Mouse (Mus musculus): ENCODE results near the gene Lhpp. TPM values are rescaled to one million over a fixed set of nuclear protein-coding genes. Genes with fewer than 3 reads are reported as not detected.
A peak's percentile ranks its signal among the peaks of the same experiment; 100 is the strongest.

Lhpp gene
- polyA plus RNA-seq, 1 experiment from 2014 or later: 47.8 TPM

GRCm38 (mm10) chr7:132742912-132743311, 132.5 kb downstream of the Lhpp start:
- no peak overlapping the region for H3K4me2 ChIP-seq (ENCODE audit: low read depth, low read length)
- H3K27me3 ChIP-seq (replicated peaks; ENCODE audit: control insufficient read depth, insufficient read depth, low read length): no peaks in the 10 kb centered on the region
- H3K27ac ChIP-seq (ENCODE audit: low read length): no peak overlapping the region
- H3K9me3 ChIP-seq (ENCODE audit: control insufficient read depth, low read length): no peaks in the 10 kb centered on the region
- WGBS: 79% methylated on average over 5 of the region's 5 CpGs
- no peak overlapping the region for H3K9ac ChIP-seq (ENCODE audit: low read depth, low read length)
- no peak for ATAC-seq
- H3K4me3 ChIP-seq (ENCODE audit: low read length): no peak overlapping the region
- no peaks in the 10 kb centered on the region for H3K36me3 ChIP-seq (ENCODE audit: control insufficient read depth, insufficient read depth, low read length)
- H3K4me1 ChIP-seq (ENCODE audit: control insufficient read depth, insufficient read depth, low read length): peaks cover 9% of the 10 kb centered on the region; the same call in 1 of the 2 replicates

GRCm38 (mm10) chr7:132747096-132747495, 136.7 kb downstream of the Lhpp start:
- WGBS: 85% methylated on average over 6 of the region's 6 CpGs
- no peak for ATAC-seq
- Histone ChIP-seq H3K36me3 (ENCODE audit: control insufficient read depth, insufficient read depth, low read length) (peaks cover 7% of the 10 kb centered on the region), H3K9me3 (ENCODE audit: control insufficient read depth, low read length) (no peaks in the 10 kb centered on the region), H3K27me3 (replicated peaks; ENCODE audit: control insufficient read depth, insufficient read depth, low read length) (no peaks in the 10 kb centered on the region), H3K4me3 (ENCODE audit: low read length) (no peak overlapping the region), H3K4me1 (ENCODE audit: control insufficient read depth, insufficient read depth, low read length) (peaks cover 10% of the 10 kb centered on the region; the same call in 1 of the 2 replicates), H3K4me2 (ENCODE audit: low read depth, low read length) (no peak overlapping the region), H3K27ac (ENCODE audit: low read length) (no peak overlapping the region), H3K9ac (ENCODE audit: low read depth, low read length) (no peak overlapping the region)

GRCm38 (mm10) chr7:132748076-132748769, 137.8 kb downstream of the Lhpp start:
- ATAC-seq: peak; percentile 35; the same call in 1 of the 2 replicates
- no peaks in the 10 kb centered on the region for H3K9me3 ChIP-seq (ENCODE audit: control insufficient read depth, low read length)
- peaks cover 13% of the 10 kb centered on the region; the same call in 1 of the 2 replicates for H3K4me1 ChIP-seq (ENCODE audit: control insufficient read depth, insufficient read depth, low read length)
- H3K4me3 ChIP-seq (ENCODE audit: low read length): no peak overlapping the region
- H3K36me3 ChIP-seq (ENCODE audit: control insufficient read depth, insufficient read depth, low read length): peaks cover 7% of the 10 kb centered on the region
- H3K27ac ChIP-seq (ENCODE audit: low read length): peak overlapping the region; percentile 54; the same call in 1 of the 2 replicates
- no peak overlapping the region for H3K4me2 ChIP-seq (ENCODE audit: low read depth, low read length)
- H3K9ac ChIP-seq (ENCODE audit: low read depth, low read length): no peak overlapping the region
- 75% methylated on average over 3 of the region's 3 CpGs for WGBS
- no peaks in the 10 kb centered on the region for H3K27me3 ChIP-seq (replicated peaks; ENCODE audit: control insufficient read depth, insufficient read depth, low read length)

- ATAC-seq: no peak
- 86% methylated on average over 11 of the region's 11 CpGs for WGBS
- Histone ChIP-seq H3K9me3 (ENCODE audit: control insufficient read depth, low read length) (no peaks in the 10 kb centered on the region), H3K27me3 (replicated peaks; ENCODE audit: control insufficient read depth, insufficient read depth, low read length) (no peaks in the 10 kb centered on the region), H3K36me3 (ENCODE audit: control insufficient read depth, insufficient read depth, low read length) (peaks cover 7% of the 10 kb centered on the region), H3K4me2 (ENCODE audit: low read depth, low read length) (no peak overlapping the region), H3K27ac (ENCODE audit: low read length) (no peak overlapping the region), H3K4me1 (ENCODE audit: control insufficient read depth, insufficient read depth, low read length) (peaks cover 24% of the 10 kb centered on the region), H3K4me3 (ENCODE audit: low read length) (no peak overlapping the region), H3K9ac (ENCODE audit: low read depth, low read length) (no peak overlapping the region)
These were observed 139.1 kb downstream of the Lhpp start for GRCm38 (mm10) chr7:132749504-132749903.

GRCm38 (mm10) chr7:132751716-132752115, 141.3 kb downstream of the Lhpp start:
- ATAC-seq: no peak
- no peak overlapping the region for H3K4me3 ChIP-seq (ENCODE audit: low read length)
- no peak overlapping the region for H3K9ac ChIP-seq (ENCODE audit: low read depth, low read length)
- H3K27me3 ChIP-seq (replicated peaks; ENCODE audit: control insufficient read depth, insufficient read depth, low read length): no peaks in the 10 kb centered on the region
- H3K4me1 ChIP-seq (ENCODE audit: control insufficient read depth, insufficient read depth, low read length): peaks cover 39% of the 10 kb centered on the region
- 33% methylated on average over 2 of the region's 2 CpGs for WGBS
- no peak overlapping the region for H3K27ac ChIP-seq (ENCODE audit: low read length)
- no peak overlapping the region for H3K4me2 ChIP-seq (ENCODE audit: low read depth, low read length)
- H3K36me3 ChIP-seq (ENCODE audit: control insufficient read depth, insufficient read depth, low read length): peaks cover 7% of the 10 kb centered on the region
- no peaks in the 10 kb centered on the region for H3K9me3 ChIP-seq (ENCODE audit: control insufficient read depth, low read length)

- Histone ChIP-seq H3K27ac (ENCODE audit: low read length) (peak overlapping the region; percentile 26; the same call in 1 of the 2 replicates), H3K9ac (ENCODE audit: low read depth, low read length) (no peak overlapping the region), H3K4me3 (ENCODE audit: low read length) (no peak overlapping the region), H3K4me1 (ENCODE audit: control insufficient read depth, insufficient read depth, low read length) (peaks cover 35% of the 10 kb centered on the region), H3K9me3 (ENCODE audit: control insufficient read depth, low read length) (no peaks in the 10 kb centered on the region), H3K4me2 (ENCODE audit: low read depth, low read length) (no peak overlapping the region), H3K36me3 (ENCODE audit: control insufficient read depth, insufficient read depth, low read length) (peaks cover 14% of the 10 kb centered on the region), H3K27me3 (replicated peaks; ENCODE audit: control insufficient read depth, insufficient read depth, low read length) (no peaks in the 10 kb centered on the region)
- ATAC-seq: no peak
- WGBS: 55% methylated on average over 4 of the region's 4 CpGs
These were observed 143.3 kb downstream of the Lhpp start for GRCm38 (mm10) chr7:132753518-132754388.

- peaks cover 35% of the 10 kb centered on the region for H3K4me1 ChIP-seq (ENCODE audit: control insufficient read depth, insufficient read depth, low read length)
- WGBS: 58% methylated on average over 3 of the region's 3 CpGs
- H3K9ac ChIP-seq (ENCODE audit: low read depth, low read length): no peak overlapping the region
- peak overlapping the region; percentile 26 for H3K27ac ChIP-seq (ENCODE audit: low read length)
- no peak for ATAC-seq
- H3K4me2 ChIP-seq (ENCODE audit: low read depth, low read length): no peak overlapping the region
- H3K4me3 ChIP-seq (ENCODE audit: low read length): no peak overlapping the region
- H3K27me3 ChIP-seq (replicated peaks; ENCODE audit: control insufficient read depth, insufficient read depth, low read length): no peaks in the 10 kb centered on the region
- H3K9me3 ChIP-seq (ENCODE audit: control insufficient read depth, low read length): no peaks in the 10 kb centered on the region
- H3K36me3 ChIP-seq (ENCODE audit: control insufficient read depth, insufficient read depth, low read length): peaks cover 14% of the 10 kb centered on the region
These were observed 143.9 kb downstream of the Lhpp start for GRCm38 (mm10) chr7:132754389-132754750.

Other genes with a start within 250 kb of the Lhpp start
- 1,956 and 2,187 TPM in 2 replicates for gene Oat, start 34.2 kb upstream of the Lhpp start, polyA plus RNA-seq (2015; fragmentation: Nextera tagmentation; extraction: Ambion mirVana)
- 0.59 and 0.70 TPM in 2 replicates for gene Nkx1-2, start 11.0 kb upstream of the Lhpp start, polyA plus RNA-seq (2015; fragmentation: Nextera tagmentation; extraction: Ambion mirVana)
- gene Fam53b, start 203.2 kb downstream of the Lhpp start, polyA plus RNA-seq (2015; fragmentation: Nextera tagmentation; extraction: Ambion mirVana): 22.2 and 23.7 TPM in 2 replicates
- gene Eef1akmt2, start 242.0 kb downstream of the Lhpp start, polyA plus RNA-seq (2015; fragmentation: Nextera tagmentation; extraction: Ambion mirVana): 47.6 and 52.1 TPM in 2 replicates
- 31.7 and 32.4 TPM in 2 replicates for gene Abraxas2, start 248.6 kb downstream of the Lhpp start, polyA plus RNA-seq (2015; fragmentation: Nextera tagmentation; extraction: Ambion mirVana)